Mouse (Mus musculus): ENCODE measurements around the gene Slc35g3.

GRCm38 (mm10) chr11:69801379-69801977, 39.7 kb upstream of the Slc35g3 start, which contains the start of gene Fgf11:
- TF ChIP-seq CTCF (IDR thresholded peaks at IDR 0.05; ENCODE audit: low read depth), result no peak
- no peak for TF ChIP-seq EP300 (IDR thresholded peaks at IDR 0.05; ENCODE audit: low read depth)

Data from heart, postnatal 0 days (tissue).